Mouse (Mus musculus) heart, postnatal 10 days (tissue): ENCODE data around the gene Xylb. TPM values are rescaled to one million over a fixed set of nuclear protein-coding genes. Genes with fewer than 3 reads are reported as not detected.

Experiments used
- DNase-seq, 2 experiments: peaks; one replicate each; pipeline ENCODE4 v3.0.0; 2021
- intact Hi-C: fragments of 180-260 bp; cut with DNase I; formaldehyde crosslinking; loops from one replicate; pipeline ENCODE4 v1.15.1; 2025
- total RNA-seq, 2 experiments: library from RNA; stranded (reverse); gene quantifications; 2 replicates each; pipeline ENCODE4 v1.2.3; 2021

Gene Xylb
- total RNA-seq, 2 experiments from 2014 or later = 0.52 to 0.57 TPM

DNA sequence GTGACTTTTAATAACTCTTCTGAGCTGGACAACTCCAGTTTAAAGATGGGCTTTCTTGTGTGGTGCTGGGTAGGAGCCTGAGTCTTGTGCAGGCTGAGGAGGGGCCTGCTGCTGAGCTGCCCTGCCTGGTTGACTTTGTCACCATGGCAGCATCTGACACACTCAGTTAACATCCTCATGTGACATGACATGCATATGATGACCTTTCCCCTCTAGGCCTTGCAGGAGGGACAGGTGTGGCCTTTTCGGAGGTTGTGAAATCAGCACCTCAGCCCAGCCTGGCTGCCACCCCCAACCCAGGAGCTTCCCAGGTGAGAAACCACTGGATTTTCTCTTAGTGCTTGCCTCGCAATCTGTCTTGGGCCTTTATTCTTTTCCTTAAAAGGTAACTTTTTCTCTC lies 33.0 kb downstream of the Xylb start:
- no peak for DNase-seq
- intact Hi-C loops = no loop called here

DNA sequence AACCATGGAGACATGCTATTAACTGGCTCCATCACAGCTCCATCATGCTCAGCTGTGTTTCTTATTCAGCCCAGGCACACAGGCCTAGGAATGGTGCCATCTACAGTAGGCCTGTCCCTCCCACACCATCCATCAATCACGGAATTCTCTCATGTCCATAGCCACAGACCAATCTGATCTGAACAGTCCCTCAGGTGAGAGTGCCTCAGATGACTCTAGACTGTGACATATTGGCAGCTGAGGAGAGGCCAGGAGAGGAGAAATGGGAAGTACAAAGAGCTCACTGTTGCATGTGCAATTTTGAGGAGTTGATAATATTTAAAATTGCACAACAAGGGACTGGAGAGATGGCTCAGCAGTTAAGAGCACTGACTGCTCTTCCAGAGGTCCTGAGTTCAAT lies 37.6 kb downstream of the Xylb start:
- intact Hi-C loops = no loop called here
- no peak for DNase-seq

DNA sequence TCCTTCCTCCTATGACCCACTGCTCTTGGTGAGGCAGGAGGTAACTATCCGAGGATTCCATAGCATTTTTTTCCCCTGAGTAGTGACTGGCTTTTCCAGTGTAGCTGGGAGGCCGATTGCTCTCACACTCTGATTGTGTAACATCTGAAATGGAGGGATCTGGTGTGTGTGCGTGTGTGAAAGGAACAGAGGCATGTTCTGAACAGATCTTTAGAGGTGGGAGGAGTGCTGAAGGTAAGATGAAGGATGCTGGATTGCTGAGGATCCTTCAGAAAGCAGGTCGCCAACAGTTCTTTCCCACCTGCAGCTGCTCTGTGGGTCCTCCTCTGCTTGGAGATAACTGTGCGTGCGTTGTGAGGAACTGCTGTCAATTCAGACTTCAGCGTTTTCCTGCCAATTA lies 44.2 kb downstream of the Xylb start:
- no peak for DNase-seq
- intact Hi-C loops = loop anchor here (10.0 kb wide), 1 partner anchor 817 kb away; no protein-coding TSS in a partner anchor

DNA sequence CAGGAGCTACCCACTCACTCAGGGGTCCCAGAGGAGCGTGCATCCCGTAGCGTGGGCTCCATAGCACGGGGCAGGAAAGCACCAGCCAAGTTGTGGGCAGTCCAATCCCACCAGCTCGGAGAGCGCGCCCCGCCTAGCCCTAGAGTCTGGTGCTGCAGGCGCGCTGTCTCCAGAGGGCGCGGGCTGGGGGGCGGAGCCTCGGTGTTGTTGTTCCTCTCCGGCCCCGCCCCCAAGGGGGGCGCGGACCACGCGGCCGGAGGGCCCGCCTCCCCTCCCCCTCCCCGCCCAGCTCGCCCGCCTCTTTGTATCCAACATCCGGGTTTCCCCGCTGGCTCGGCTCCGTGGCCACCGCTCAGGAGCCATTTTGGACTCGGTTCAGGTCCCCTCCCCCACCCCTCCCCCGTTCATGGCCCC lies 44.6 kb downstream of the Xylb start, which contains the start of gene Acvr2b:
Acvr2b (plus strand) TSS at position 318 of the 414 bp plus-strand sequence.
- intact Hi-C loops = loop anchor here (2.0 to 10.0 kb wide), 2 partner anchors 29 to 817 kb away; no protein-coding TSS in a partner anchor

DNA sequence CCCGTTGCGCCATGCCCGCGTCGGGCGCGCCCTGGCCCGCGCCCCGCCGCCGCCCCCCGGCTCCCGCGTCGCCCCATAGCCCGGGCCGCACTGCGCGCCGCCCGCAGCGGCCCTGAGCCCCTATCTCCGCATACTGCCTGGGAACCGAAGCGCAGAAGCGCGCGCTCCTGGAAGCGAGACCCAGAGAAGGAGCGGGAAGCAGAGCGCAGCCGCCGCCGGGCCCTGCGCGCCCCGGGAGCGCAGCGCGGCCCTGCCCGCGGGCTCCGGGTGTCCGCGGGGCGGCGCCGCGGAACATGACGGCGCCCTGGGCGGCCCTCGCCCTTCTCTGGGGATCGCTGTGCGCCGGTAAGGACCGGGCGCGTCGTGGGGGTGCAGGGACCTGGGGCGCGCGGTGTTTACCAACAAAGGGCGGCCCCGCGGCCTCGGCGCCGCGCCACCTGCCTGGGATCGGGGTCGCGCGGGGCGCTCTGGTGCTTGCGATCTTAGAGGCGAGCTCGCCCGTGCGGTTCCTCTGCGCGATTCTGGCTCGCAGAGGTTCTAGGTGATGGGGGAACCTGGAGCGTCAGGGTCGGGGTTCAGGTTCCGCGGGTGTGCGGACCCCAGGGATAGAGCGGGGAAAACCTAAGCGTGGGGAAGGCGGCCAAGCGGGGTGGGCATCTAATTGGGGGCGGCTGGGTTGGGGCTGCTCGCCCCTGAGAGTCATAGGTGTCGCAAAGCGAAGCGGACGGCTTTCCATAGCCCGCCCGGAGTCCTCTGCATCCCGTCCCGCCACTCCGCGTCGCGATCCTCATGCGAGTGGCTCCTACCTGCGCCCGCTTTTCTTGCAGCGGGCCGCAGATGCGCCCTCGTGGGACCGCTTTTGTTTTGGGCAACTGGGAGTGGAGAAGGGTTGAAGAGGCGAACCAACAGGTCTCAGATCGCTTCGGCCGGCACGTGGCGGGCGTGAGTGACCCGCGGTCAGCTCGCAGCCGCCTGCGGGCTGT lies 45.4 kb downstream of the Xylb start:
- intact Hi-C loops = loop anchor here (2.0 to 10.0 kb wide), 2 partner anchors 28 to 818 kb away; no protein-coding TSS in a partner anchor
- DNase-seq = peak; percentile 61 to 66

More for the DNA sequence above, 44.6 kb downstream of the Xylb start, which contains the start of gene Acvr2b:
- DNase-seq = peak; percentile 95 to 96

- intact Hi-C loops = loop anchor here (2.0 to 10.0 kb wide), 2 partner anchors 28 to 818 kb away; no protein-coding TSS in a partner anchor
- DNase-seq = peak in 1 of 2 experiments; percentile 43
These were observed 46.1 kb downstream of the Xylb start for GRCm38 (mm10) chr9:119403236-119403641.

DNA sequence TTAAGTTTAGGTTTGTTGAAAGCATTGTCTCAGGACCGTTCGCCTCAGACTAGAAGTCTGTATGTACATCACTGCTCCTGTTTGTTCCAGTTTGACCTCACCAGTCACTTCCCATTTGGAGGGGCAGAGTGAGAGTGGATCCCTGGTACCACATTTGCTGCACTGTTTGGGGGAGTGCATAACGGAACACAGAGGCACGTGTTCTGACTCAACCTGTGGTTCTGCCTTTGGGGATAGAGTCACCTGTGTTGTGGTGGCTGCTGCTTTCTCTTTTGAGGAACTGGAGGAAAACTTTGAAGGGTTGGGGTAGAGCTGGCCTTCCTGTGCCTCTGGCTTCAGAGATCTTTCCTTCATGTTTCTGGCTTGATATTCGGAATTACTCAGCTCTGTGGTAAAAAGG lies 46.9 kb downstream of the Xylb start:
- no peak for DNase-seq
- intact Hi-C loops = loop anchor here (10.0 kb wide), 1 partner anchor 819 kb away; no protein-coding TSS in a partner anchor

GRCm38 (mm10) chr9:119407884-119408283 lies 50.7 kb downstream of the Xylb start:
- no peak for DNase-seq
- intact Hi-C loops = loop anchor here (10.0 kb wide), 1 partner anchor 823 kb away; no protein-coding TSS in a partner anchor

- intact Hi-C loops = loop anchor here (10.0 kb wide), 1 partner anchor 824 kb away; no protein-coding TSS in a partner anchor
- peak; percentile 14 to 32 for DNase-seq
These were observed 51.9 kb downstream of the Xylb start for GRCm38 (mm10) chr9:119408898-119409664.

DNA sequence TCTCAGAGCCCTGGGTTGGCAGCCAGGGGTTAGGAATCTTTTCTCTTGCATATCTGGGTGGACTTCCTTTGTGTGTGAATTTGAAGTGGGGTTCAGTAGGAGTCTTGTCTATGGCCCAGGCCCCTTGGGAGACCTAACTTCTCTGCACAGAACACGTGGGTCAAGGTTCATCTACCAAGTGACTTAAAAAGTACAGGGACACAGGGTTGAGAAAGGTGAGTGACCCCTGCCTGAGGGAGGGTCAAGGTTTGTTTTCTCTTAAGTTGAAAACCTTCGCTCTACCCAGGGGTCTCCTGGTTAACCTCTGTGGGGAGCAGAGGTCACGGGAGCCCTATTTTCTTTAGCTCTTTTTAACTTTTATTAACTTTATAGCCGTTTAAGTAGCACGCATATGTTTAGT lies 52.7 kb downstream of the Xylb start:
- DNase-seq = no peak
- intact Hi-C loops = loop anchor here (10.0 kb wide), 1 partner anchor 825 kb away; no protein-coding TSS in a partner anchor

DNA sequence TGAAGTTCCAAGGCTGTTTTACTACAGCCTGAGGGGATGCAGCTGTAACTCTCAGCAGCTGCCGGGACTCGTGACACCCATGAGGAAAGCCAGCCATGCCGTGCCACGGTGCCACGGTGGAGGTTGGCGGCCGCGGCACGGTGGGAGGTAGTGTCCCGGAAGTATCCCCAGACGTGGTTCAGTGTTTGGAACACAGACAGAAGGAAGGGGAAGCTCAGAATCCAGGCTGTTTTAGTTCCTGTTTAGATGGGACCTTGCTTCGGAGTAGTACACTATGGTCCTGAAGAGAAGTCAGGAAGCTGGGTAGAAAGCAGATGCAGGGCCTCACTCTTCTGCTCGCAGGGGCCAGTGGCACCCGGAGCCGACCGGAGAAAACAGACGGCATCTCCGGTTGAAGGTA lies 60.8 kb downstream of the Xylb start:
- no peak for DNase-seq
- intact Hi-C loops = no loop called here

DNA sequence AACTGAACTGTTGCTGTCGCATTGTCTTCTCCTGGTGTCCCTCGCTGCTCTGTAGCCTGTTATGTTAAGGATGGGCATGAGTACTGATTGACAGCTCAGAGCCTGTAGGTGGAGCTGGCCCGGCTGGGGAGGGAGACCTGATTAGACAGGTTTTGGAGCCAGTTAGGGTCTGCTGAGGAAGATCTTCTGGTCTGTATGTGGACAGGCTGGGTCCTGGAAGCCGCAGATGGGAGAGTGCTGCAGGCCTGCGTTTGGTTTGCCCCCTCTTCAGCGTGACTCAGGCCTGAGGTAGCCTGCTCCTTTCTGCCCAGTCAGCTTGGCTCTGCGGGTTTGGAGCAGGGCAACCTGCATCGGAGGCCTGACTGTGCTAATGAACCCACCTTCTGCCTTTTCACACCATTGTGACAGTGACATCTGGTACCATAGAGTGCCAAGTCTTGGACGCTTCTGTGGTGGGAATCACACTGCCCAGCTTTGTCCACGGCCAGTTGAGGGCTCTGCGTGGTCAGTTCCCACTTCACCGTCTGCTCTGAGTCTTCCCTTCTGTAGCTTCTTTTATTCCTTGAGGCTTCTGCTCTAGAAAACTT lies 62.8 kb downstream of the Xylb start:
- intact Hi-C loops = no loop called here
- no peak for DNase-seq

- intact Hi-C loops = no loop called here
- peak; percentile 84 to 86 for DNase-seq
These were observed 68.2 kb downstream of the Xylb start for GRCm38 (mm10) chr9:119425217-119425975.

- intact Hi-C loops = no loop called here
These were observed 68.8 kb downstream of the Xylb start for GRCm38 (mm10) chr9:119425976-119426415.

GRCm38 (mm10) chr9:119426483-119426882 lies 69.3 kb downstream of the Xylb start:
- intact Hi-C loops = no loop called here
- no peak for DNase-seq

More at GRCm38 (mm10) chr9:119425976-119426415, 68.8 kb downstream of the Xylb start:
- DNase-seq = no peak

DNA sequence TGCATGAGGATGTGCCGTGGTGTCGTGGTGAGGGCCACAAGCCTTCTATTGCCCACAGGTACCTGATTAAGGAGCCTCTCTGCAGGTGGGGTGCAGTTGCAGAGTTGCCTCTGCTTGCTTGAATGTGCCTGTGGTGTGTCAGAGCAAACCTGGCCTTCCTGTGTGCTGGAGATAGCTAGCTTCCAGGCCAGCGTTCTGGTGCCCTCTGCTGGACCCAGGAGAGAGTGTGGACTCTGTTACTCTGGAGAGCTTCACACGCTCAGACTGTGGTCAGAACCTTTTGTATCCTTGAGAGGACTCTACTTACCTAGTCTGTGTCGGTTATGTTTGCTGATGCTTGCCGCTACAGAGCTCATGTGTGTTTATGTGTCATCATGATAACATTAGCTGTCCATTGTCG lies 73.1 kb downstream of the Xylb start:
- DNase-seq = peak; percentile 88 to 90
- intact Hi-C loops = loop anchor here (1.0 to 2.0 kb wide), 3 partner anchors 28 to 274 kb away; partner anchors contain the start of genes Acaa1b, Acvr2b and Xylb

- intact Hi-C loops = no loop called here
- DNase-seq = no peak
These were observed 78.7 kb downstream of the Xylb start for GRCm38 (mm10) chr9:119435855-119436254.

DNA sequence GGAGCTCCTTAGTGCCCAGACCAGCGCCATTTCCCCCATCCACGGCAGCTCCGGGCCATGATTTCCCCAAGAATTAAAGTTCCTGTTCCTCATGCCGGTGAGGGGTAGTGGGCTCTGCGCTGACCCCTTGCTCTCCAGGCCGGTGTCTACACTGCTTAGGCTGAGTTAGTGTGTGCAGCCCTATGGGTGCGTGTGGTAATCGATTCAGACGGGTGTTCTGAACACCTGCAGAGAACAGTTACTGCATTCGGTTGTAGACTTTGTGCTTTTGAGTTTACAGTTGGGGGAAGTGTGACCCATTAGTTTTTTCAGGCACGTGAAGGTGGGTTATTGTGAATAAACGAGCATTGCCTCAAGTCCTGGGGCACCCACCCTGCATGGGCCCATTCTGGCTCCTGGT lies 80.9 kb downstream of the Xylb start:
- intact Hi-C loops = no loop called here
- no peak for DNase-seq

DNA sequence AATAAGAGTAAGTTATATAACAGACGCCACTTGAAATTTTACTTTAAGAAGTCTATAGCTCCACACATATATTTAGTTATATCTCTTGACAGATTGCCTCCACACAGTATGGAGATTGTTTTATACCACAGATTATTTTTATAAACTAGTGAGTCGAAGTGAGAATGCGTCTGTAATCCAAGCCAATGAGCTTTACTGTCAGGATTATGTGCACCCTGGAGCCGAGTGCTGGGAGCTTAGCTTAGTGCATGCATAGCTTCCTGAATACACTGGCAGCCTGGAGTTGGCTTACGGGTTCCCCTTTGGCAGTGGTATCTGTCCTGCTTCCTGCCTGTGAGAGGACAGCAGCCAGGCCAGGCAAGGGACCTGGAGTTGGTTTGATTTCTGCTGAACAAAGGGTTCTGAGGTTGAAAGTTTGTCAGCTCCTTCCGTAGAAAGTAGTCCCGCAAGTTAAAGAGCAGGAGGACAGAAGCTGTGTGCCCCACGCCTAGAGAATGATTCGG lies 81.4 kb downstream of the Xylb start:
- intact Hi-C loops = no loop called here
- no peak for DNase-seq
